Mouse (Mus musculus): Measurements from ENCODE around the gene Exd2. TPM values are rescaled to one million over a fixed set of nuclear protein-coding genes. Genes with fewer than 3 reads are reported as not detected.
A peak's percentile ranks its signal among the peaks of the same experiment; 100 is the strongest.

The Exd2 gene
- total RNA-seq, 2 experiments from 2014 or later: 121 to 131 TPM

DNA sequence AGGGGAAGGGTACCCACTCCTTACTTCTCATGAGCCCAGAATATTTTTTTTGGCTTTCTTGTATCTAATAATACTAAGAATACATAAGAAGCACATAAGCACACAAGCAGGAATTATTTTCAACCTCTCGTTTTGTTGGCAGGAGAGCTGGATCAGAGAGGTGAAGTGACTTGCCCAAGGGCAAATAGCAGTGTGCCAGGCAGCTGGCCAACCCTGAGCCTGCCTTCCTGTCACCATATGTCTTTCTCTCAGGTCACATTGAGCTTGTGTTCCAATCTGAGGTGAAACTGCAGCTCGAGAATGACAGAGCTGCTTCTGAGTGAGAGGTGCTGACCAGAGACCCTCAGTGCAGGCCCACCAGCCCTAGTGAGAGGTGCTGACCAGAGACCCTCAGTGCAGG lies 71.0 kb downstream of the Exd2 start:
- intact Hi-C loops (cut with DNase I): no loop called here
- no peak for DNase-seq (ENCODE audit: low spot score in 2 of 2)

DNA sequence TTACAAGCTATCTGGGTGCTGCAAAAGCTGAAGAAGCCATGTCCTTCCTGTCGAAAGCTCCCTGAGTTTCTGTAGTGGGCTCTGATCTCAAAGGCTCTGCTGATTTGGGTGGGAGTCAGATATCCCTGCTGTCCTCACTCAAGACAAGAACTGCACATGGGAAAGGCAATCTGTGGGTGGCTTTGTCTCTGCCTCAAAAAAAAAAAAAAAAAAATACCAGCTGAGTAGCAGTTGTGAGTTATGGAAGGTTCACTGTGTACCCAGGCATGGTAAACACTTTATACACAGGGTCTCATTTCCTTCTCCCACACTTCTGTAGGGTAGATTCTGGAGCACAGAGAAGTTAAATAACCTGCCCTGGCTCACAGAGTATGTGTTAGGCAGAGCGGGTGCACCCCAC lies 74.4 kb downstream of the Exd2 start:
- intact Hi-C loops (cut with DNase I): loop anchor here (5.0 kb wide), 1 partner anchor 35 kb away; no protein-coding TSS in a partner anchor
- no peak for DNase-seq (ENCODE audit: low spot score in 2 of 2)

DNA sequence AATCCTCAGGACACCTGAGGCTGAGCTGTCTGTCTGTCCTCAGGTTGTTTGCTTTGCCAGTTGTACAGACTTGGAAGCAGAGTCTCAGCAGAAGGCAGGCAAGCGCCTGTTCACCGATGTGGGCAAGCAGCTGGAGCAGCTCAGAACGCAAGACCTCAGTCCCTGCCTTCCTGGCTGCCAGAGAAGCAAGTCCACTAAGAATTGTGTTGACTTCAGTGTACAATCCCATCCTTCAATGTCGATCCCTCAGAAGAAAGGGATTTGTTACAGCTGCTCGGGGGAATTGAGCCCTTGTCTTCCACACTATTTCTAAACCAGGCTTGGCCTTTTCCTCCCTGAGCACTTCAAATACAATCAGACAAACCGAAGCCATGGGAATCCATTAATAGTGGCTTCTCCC lies 75.4 kb downstream of the Exd2 start:
- intact Hi-C loops (cut with DNase I): loop anchor here (5.0 kb wide), 1 partner anchor 34 kb away; no protein-coding TSS in a partner anchor

DNA sequence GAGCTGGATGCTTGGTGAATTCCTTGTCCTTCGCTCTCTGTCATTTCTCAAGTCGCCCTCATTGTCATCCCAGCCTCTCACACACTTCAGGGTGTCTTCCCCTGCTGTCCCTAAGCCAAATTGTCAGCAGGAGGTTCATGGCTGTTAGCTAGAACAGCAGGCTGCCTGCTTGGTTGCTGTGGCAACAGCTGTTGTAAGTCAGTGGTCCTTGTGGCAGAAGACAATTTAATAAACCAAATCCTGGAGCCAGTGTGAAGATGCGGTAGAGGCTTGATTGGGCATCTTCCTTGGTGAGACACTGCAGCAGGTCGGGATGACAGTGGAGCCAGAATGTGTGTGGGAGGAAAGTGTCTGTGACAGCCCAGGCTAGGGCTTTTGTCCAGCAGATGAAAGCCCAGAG lies 82.4 kb downstream of the Exd2 start:
- intact Hi-C loops (cut with DNase I): no loop called here
- DNase-seq (ENCODE audit: low spot score in 2 of 2): peak; percentile 38 to 57

More for the DNA sequence above, 75.4 kb downstream of the Exd2 start:
- DNase-seq (ENCODE audit: low spot score in 2 of 2): no peak

DNA sequence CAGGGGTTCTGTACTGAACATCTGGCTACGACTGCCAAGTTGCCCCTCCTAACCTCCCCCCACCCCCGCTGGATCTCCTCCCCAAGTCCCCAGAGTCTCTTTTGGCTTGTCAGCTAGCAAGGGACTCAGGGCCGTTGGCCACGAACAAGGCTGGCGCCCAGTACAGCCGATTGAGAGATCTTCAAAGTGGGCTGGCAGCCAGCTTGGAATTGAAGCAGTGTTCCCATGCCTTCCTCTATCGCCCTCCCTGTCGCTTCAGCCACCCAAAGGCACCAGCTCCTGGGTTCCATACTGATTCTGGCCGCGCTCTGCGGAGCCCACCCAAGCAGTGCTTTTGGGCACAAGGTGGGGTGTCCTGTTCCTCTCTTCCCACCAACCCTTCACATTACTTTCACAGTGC lies 86.8 kb downstream of the Exd2 start:
- DNase-seq (ENCODE audit: low spot score in 2 of 2): no peak

More for the DNA sequence above, 86.8 kb downstream of the Exd2 start:
- intact Hi-C loops (cut with DNase I): no loop called here

Other genes starting within 250 kb of the Exd2 start
- gene Actn1, start 202.7 kb upstream of the Exd2 start, total RNA-seq (2021): 100 to 1,000 TPM; 131 to 146 TPM
- 10 to 100 TPM; 83.2 to 90.6 TPM for gene Dcaf5, start 26.5 kb upstream of the Exd2 start, total RNA-seq (2021)
- 10 to 100 TPM; 79.8 to 83.1 TPM for gene Galnt16, start 55.2 kb downstream of the Exd2 start, total RNA-seq (2021)
- 10 to 100 TPM; 40.5 to 43.4 TPM for gene Slc39a9, start 180.8 kb downstream of the Exd2 start, total RNA-seq (2021)
- gene Erh, start 181.2 kb downstream of the Exd2 start, total RNA-seq (2021): 10 to 100 TPM; 33.6 to 41.2 TPM
- gene Plekhd1, start 229.5 kb downstream of the Exd2 start, total RNA-seq (2021): 1 to 10 TPM; 1.6 to 1.8 TPM